Mouse (Mus musculus): ENCODE measurements around the gene Rcbtb2.

DNA sequence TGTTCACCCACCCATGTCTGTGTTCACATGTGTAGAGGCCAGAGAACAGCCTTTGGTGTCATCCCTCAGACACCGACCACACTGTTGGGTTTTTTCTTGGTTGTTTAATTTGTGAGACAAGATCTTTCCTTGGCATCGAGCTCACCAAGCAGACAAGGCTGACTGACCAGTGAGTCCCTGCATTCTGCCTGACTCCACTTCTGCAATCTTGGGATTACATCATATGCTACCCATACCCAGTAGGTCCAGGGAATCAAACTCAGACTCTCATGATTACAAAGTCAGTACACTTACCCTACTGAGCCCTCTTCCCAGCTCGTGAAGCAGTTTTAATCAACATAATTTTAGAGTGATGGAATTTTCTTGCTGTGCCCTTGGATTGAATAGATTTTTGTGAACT is 30.0 kb upstream of the Rcbtb2 start:
- TF ChIP-seq CTCF (IDR thresholded peaks at IDR 0.05; ENCODE audit: borderline replicate concordance, insufficient read depth, low read depth, low read length) (no peak), POLR2A (IDR thresholded peaks at IDR 0.05; ENCODE audit: borderline replicate concordance, insufficient read depth, low read length) (no peak)
